21 mouse cellular contexts compared by ENCODE assay signal in the genomic region with DNA sequence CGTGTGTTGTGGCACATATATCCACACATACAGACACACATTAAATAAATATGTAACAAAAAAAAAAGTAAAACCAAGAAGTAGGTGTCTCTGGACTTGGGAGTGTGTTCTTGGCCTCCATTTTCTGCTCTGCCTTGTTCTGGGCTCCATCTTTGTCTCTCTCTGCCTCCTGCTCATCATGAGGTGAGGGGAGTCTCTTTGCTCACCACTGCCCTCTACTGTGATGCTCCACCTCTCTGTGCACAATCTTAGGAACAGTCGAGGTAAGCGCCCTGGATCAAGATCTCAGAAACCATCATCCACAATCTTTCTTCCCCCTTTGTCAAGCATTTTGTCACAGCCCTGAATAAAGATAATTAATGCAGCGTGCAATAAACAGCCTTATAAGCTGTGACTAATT.
DNase-seq lines count a peak whose midpoint lies in the region; ATAC-seq and TF ChIP-seq lines count a peak whose summit lies in the region.
"Had no signal": no experiment of that assay in that cellular context is flagged by ENCODE, and none has a peak within 500 bp of the region (broad histone marks: within the 10 kb centered on the region; RNA-seq: fewer than 3 reads in every experiment).

No protein-coding gene starts in this region.

- H3K4me1 ChIP-seq in liver, postnatal 0 days (ENCODE audit: insufficient read depth) = no peaks in the 10 kb centered on the region
- H3K4me1 ChIP-seq in liver, embryonic 12.5 days = no peaks in the 10 kb centered on the region
- H3K4me1 ChIP-seq in E14TG2a.4 (replicated peaks; ENCODE audit: low read depth, low read length) = peaks cover 12% of the 10 kb centered on the region
- H3K4me1 ChIP-seq in ES-E14 (ENCODE audit: control insufficient read depth in 2 of 2, insufficient read depth in 2 of 2, low read length in 2 of 2, poor library complexity in 1 of 2) = peaks cover 0 to 9% of the 10 kb centered on the region in 2 experiments; a peak in 1 of 4 replicates
- H3K4me1 ChIP-seq: embryonic facial prominence, embryonic 12.5 days; forebrain, embryonic 12.5 days; heart, embryonic 10.5 days had no signal

- DNase-seq in liver, postnatal 0 days = no peak
- DNase-seq in ES-E14 (ENCODE audit: low read depth, low spot score) (peak; percentile 45), ZHBTc4 (ENCODE audit: low read depth, low spot score) (peak; percentile 79)
- no peak for DNase-seq in thymus, adult 18-20 months
- no peak for DNase-seq in left cerebral cortex, adult 18-20 months (ENCODE audit: low spot score in 2 of 2)
- DNase-seq: adrenal gland, postnatal 14 days; cerebellum, adult 11-12 months; cerebellum, adult 9-10 months; cerebellum, postnatal 25 days; gastrocnemius, postnatal 10 days; heart, adult 18-20 months; heart, postnatal 10 days; kidney, adult 11 months had no signal

- no peaks in the 10 kb centered on the region for H3K36me3 ChIP-seq in liver, postnatal 0 days (replicated peaks; ENCODE audit: insufficient read depth, low read length)
- no peaks in the 10 kb centered on the region for H3K36me3 ChIP-seq in liver, embryonic 12.5 days
- no peaks in the 10 kb centered on the region for H3K36me3 ChIP-seq in E14TG2a.4 (ENCODE audit: insufficient read depth, low read length)
- H3K36me3 ChIP-seq in ES-E14 (ENCODE audit: control insufficient read depth, insufficient read depth, low read length, poor library complexity, severe bottlenecking) = no peaks in the 10 kb centered on the region
- H3K36me3 ChIP-seq: embryonic facial prominence, embryonic 12.5 days; forebrain, embryonic 12.5 days; heart, embryonic 10.5 days had no signal

- no peaks in the 10 kb centered on the region for H3K27me3 ChIP-seq in liver, postnatal 0 days (ENCODE audit: insufficient read depth, low read length)
- H3K27me3 ChIP-seq in liver, embryonic 12.5 days (replicated peaks) = no peaks in the 10 kb centered on the region
- H3K27me3 ChIP-seq in E14TG2a.4 (ENCODE audit: insufficient read depth, low read length) = no peaks in the 10 kb centered on the region
- H3K27me3 ChIP-seq: embryonic facial prominence, embryonic 12.5 days; forebrain, embryonic 12.5 days had no signal

- H3K4me2 ChIP-seq in liver, postnatal 0 days (ENCODE audit: low read depth, low read length) = no peak overlapping the region
- H3K4me2 ChIP-seq in liver, embryonic 12.5 days = no peak overlapping the region
- H3K4me2 ChIP-seq: embryonic facial prominence, embryonic 12.5 days; forebrain, embryonic 12.5 days; hindbrain, embryonic 14.5 days had no signal

- H3K9me3 ChIP-seq in liver, postnatal 0 days (ENCODE audit: low read length) = no peaks in the 10 kb centered on the region
- no peaks in the 10 kb centered on the region for H3K9me3 ChIP-seq in liver, embryonic 12.5 days (replicated peaks)
- H3K9me3 ChIP-seq in E14TG2a.4 (ENCODE audit: low read length) (peaks cover 3% of the 10 kb centered on the region), ES-E14 (ENCODE audit: control insufficient read depth, insufficient read depth, low read depth, low read length) (no peaks in the 10 kb centered on the region)
- H3K9me3 ChIP-seq: embryonic facial prominence, embryonic 12.5 days; forebrain, embryonic 12.5 days; heart, embryonic 10.5 days had no signal

- 0 out of 2 replicates have a peak, but pooled peaks have one; percentile 4 for TF ChIP-seq CTCF in liver, postnatal 0 days (IDR thresholded peaks at IDR 0.05; ENCODE audit: low read depth)
- TF ChIP-seq CTCF in E14TG2a.4 (conservative IDR thresholded peaks at IDR 0.05; ENCODE audit: low read length) = peak; percentile 36

- ATAC-seq in liver, postnatal 0 days = no peak
- no peak for ATAC-seq in liver, embryonic 12.5 days
- ATAC-seq: activated CD4-positive, CD25-positive, alpha-beta regulatory T cell, adult 4 months; forebrain, embryonic 16.5 days had no signal

- H3K4me3 ChIP-seq in liver, postnatal 0 days (ENCODE audit: low read depth, low read length) = no peak overlapping the region
- no peak overlapping the region for H3K4me3 ChIP-seq in liver, embryonic 12.5 days
- H3K4me3 ChIP-seq in E14TG2a.4 (replicated peaks; ENCODE audit: low read length) (no peak overlapping the region), ES-E14 (ENCODE audit: insufficient read depth in 1 of 2, low read depth in 1 of 2, low read length in 2 of 2, poor library complexity in 1 of 2, severe bottlenecking in 1 of 2) (no peak overlapping the region)
- H3K4me3 ChIP-seq: embryonic facial prominence, embryonic 12.5 days; forebrain, embryonic 12.5 days; heart, embryonic 10.5 days had no signal

- H3K9ac ChIP-seq in liver, postnatal 0 days (replicated peaks) = no peak overlapping the region
- H3K9ac ChIP-seq in liver, embryonic 12.5 days = no peak overlapping the region
- H3K9ac ChIP-seq in ES-E14 (ENCODE audit: insufficient read depth, low read depth, low read length, poor library complexity, severe bottlenecking) = no peak overlapping the region
- H3K9ac ChIP-seq: embryonic facial prominence, embryonic 12.5 days; forebrain, embryonic 12.5 days; hindbrain, embryonic 14.5 days had no signal

- WGBS in liver, postnatal 0 days (ENCODE audit: insufficient replicate concordance) = 61% methylated on average over 4 of the region's 4 CpGs
- 54% methylated on average over 4 of the region's 4 CpGs for WGBS in liver, embryonic 12.5 days (ENCODE audit: insufficient replicate concordance)

- H3K27ac ChIP-seq in liver, postnatal 0 days (ENCODE audit: low read depth) = no peak overlapping the region
- H3K27ac ChIP-seq in liver, embryonic 12.5 days = no peak overlapping the region
- H3K27ac ChIP-seq in ES-E14 (ENCODE audit: insufficient read depth, low read depth, low read length, poor library complexity, severe bottlenecking) = no peak overlapping the region; the same call in 1 of the 2 replicates
- H3K27ac ChIP-seq: embryonic facial prominence, embryonic 12.5 days; forebrain, embryonic 12.5 days; heart, embryonic 10.5 days; hindbrain, embryonic 14.5 days had no signal

- no peak for TF ChIP-seq EP300 in liver, postnatal 0 days (IDR thresholded peaks at IDR 0.05; ENCODE audit: low read depth)

- in situ Hi-C loops in ES-E14 (cut with MboI; ENCODE audit: low sequenced_read_pairs in 2 of 2, unreplicated experiment in 2 of 2) = no loop called here

TF ChIP-seq in ES-E14, 5 proteins besides CTCF, POLR2A, EP300 and RAD21:
- TF ChIP-seq CHD2 (IDR thresholded peaks at IDR 0.05; ENCODE audit: low read depth, low read length) = no peak
- no peak for TF ChIP-seq ZNF384 (IDR thresholded peaks at IDR 0.05; ENCODE audit: low read depth, low read length)
- TF ChIP-seq HCFC1 (IDR thresholded peaks at IDR 0.05; ENCODE audit: borderline replicate concordance, insufficient read depth, low read length) = no peak
- TF ChIP-seq ZC3H11A (IDR thresholded peaks at IDR 0.05; ENCODE audit: borderline replicate concordance, low read depth, low read length) = no peak
- no peak for TF ChIP-seq MAFK (IDR thresholded peaks at IDR 0.05; ENCODE audit: insufficient read depth, low read depth, low read length)
TF ChIP-seq in ES-E14: peak in this region for 0.

Comparison
In these comparisons a context has a peak if more than half of its experiments do, and no peak if none do; other contexts are left out.
1. DNase-seq: peak in ES-E14 (single experiment) and ZHBTc4 (single experiment); none in liver, postnatal 0 days (single experiment), thymus, adult 18-20 months (0 of 2) and left cerebral cortex, adult 18-20 months (0 of 2).